Mouse (Mus musculus): ENCODE results near the gene Phactr2. TPM values are rescaled to one million over a fixed set of nuclear protein-coding genes. Genes with fewer than 3 reads are reported as not detected.

Phactr2 gene
- polyA plus RNA-seq, 1 experiment = 6.6 TPM

- Histone ChIP-seq H3K9me3 (replicated peaks; ENCODE audit: control insufficient read depth, insufficient read depth, low read length, poor library complexity, severe bottlenecking) (no peaks in the 10 kb centered on the region), H3K36me3 (ENCODE audit: control insufficient read depth, insufficient read depth, low read length, poor library complexity, severe bottlenecking) (no peaks in the 10 kb centered on the region), H3K4me3 (ENCODE audit: low read depth, low read length) (no peak overlapping the region), H3K9ac (ENCODE audit: low read depth, poor library complexity, severe bottlenecking) (no peak overlapping the region), H3K27me3 (ENCODE audit: control insufficient read depth, insufficient read depth, low read length, poor library complexity, severe bottlenecking) (no peaks in the 10 kb centered on the region), H3K27ac (ENCODE audit: insufficient read depth, low read length) (no peak overlapping the region), H3K4me1 (ENCODE audit: control insufficient read depth, insufficient read depth, low read length) (no peaks in the 10 kb centered on the region)
- no peak for TF ChIP-seq POLR2A (IDR thresholded peaks at IDR 0.05; ENCODE audit: insufficient read depth, low read length)
- no peak for TF ChIP-seq EP300 (IDR thresholded peaks at IDR 0.05; ENCODE audit: insufficient read depth, low read depth, low read length)
- TF ChIP-seq CTCF (IDR thresholded peaks at IDR 0.05; ENCODE audit: low read depth, low read length) = no peak
Measured at GRCm38 (mm10) chr10:13431641-13432540, 42.3 kb downstream of the Phactr2 start.

GRCm38 (mm10) chr10:13429766-13430165 lies 44.4 kb downstream of the Phactr2 start:
- H3K4me1 ChIP-seq (ENCODE audit: control insufficient read depth, insufficient read depth, low read length) = no peaks in the 10 kb centered on the region

GRCm38 (mm10) chr10:13429240-13429639 lies 45.0 kb downstream of the Phactr2 start:
- Histone ChIP-seq H3K27me3 (ENCODE audit: control insufficient read depth, insufficient read depth, low read length, poor library complexity, severe bottlenecking) (no peaks in the 10 kb centered on the region), H3K9ac (ENCODE audit: low read depth, poor library complexity, severe bottlenecking) (no peak overlapping the region), H3K9me3 (replicated peaks; ENCODE audit: control insufficient read depth, insufficient read depth, low read length, poor library complexity, severe bottlenecking) (no peaks in the 10 kb centered on the region), H3K4me1 (ENCODE audit: control insufficient read depth, insufficient read depth, low read length) (no peaks in the 10 kb centered on the region), H3K4me3 (ENCODE audit: low read depth, low read length) (no peak overlapping the region), H3K36me3 (ENCODE audit: control insufficient read depth, insufficient read depth, low read length, poor library complexity, severe bottlenecking) (no peaks in the 10 kb centered on the region), H3K27ac (ENCODE audit: insufficient read depth, low read length) (no peak overlapping the region)
- TF ChIP-seq CTCF (IDR thresholded peaks at IDR 0.05; ENCODE audit: low read depth, low read length) = no peak
- no peak for TF ChIP-seq POLR2A (IDR thresholded peaks at IDR 0.05; ENCODE audit: insufficient read depth, low read length)
- TF ChIP-seq EP300 (IDR thresholded peaks at IDR 0.05; ENCODE audit: insufficient read depth, low read depth, low read length) = no peak

More at GRCm38 (mm10) chr10:13429766-13430165, 44.4 kb downstream of the Phactr2 start:
- Histone ChIP-seq H3K9me3 (replicated peaks; ENCODE audit: control insufficient read depth, insufficient read depth, low read length, poor library complexity, severe bottlenecking) (no peaks in the 10 kb centered on the region), H3K36me3 (ENCODE audit: control insufficient read depth, insufficient read depth, low read length, poor library complexity, severe bottlenecking) (no peaks in the 10 kb centered on the region), H3K9ac (ENCODE audit: low read depth, poor library complexity, severe bottlenecking) (no peak overlapping the region), H3K4me3 (ENCODE audit: low read depth, low read length) (no peak overlapping the region), H3K27me3 (ENCODE audit: control insufficient read depth, insufficient read depth, low read length, poor library complexity, severe bottlenecking) (no peaks in the 10 kb centered on the region), H3K27ac (ENCODE audit: insufficient read depth, low read length) (no peak overlapping the region)
- TF ChIP-seq EP300 (IDR thresholded peaks at IDR 0.05; ENCODE audit: insufficient read depth, low read depth, low read length) (no peak), POLR2A (IDR thresholded peaks at IDR 0.05; ENCODE audit: insufficient read depth, low read length) (no peak), CTCF (IDR thresholded peaks at IDR 0.05; ENCODE audit: low read depth, low read length) (peak; percentile 46)

- Histone ChIP-seq H3K9ac (ENCODE audit: low read depth, poor library complexity, severe bottlenecking) (no peak overlapping the region), H3K27ac (ENCODE audit: insufficient read depth, low read length) (no peak overlapping the region), H3K9me3 (replicated peaks; ENCODE audit: control insufficient read depth, insufficient read depth, low read length, poor library complexity, severe bottlenecking) (no peaks in the 10 kb centered on the region), H3K36me3 (ENCODE audit: control insufficient read depth, insufficient read depth, low read length, poor library complexity, severe bottlenecking) (no peaks in the 10 kb centered on the region), H3K4me1 (ENCODE audit: control insufficient read depth, insufficient read depth, low read length) (no peaks in the 10 kb centered on the region), H3K27me3 (ENCODE audit: control insufficient read depth, insufficient read depth, low read length, poor library complexity, severe bottlenecking) (no peaks in the 10 kb centered on the region), H3K4me3 (ENCODE audit: low read depth, low read length) (no peak overlapping the region)
- TF ChIP-seq CTCF (IDR thresholded peaks at IDR 0.05; ENCODE audit: low read depth, low read length) (no peak), POLR2A (IDR thresholded peaks at IDR 0.05; ENCODE audit: insufficient read depth, low read length) (no peak), EP300 (IDR thresholded peaks at IDR 0.05; ENCODE audit: insufficient read depth, low read depth, low read length) (no peak)
Measured at GRCm38 (mm10) chr10:13428536-13428935, 45.7 kb downstream of the Phactr2 start.

- no peaks in the 10 kb centered on the region for H3K36me3 ChIP-seq (ENCODE audit: control insufficient read depth, insufficient read depth, low read length, poor library complexity, severe bottlenecking)
- no peaks in the 10 kb centered on the region for H3K4me1 ChIP-seq (ENCODE audit: control insufficient read depth, insufficient read depth, low read length)
- no peaks in the 10 kb centered on the region for H3K27me3 ChIP-seq (ENCODE audit: control insufficient read depth, insufficient read depth, low read length, poor library complexity, severe bottlenecking)
- no peak for TF ChIP-seq POLR2A (IDR thresholded peaks at IDR 0.05; ENCODE audit: insufficient read depth, low read length)
- no peak for TF ChIP-seq CTCF (IDR thresholded peaks at IDR 0.05; ENCODE audit: low read depth, low read length)
- TF ChIP-seq EP300 (IDR thresholded peaks at IDR 0.05; ENCODE audit: insufficient read depth, low read depth, low read length) = no peak
- no peak overlapping the region for H3K4me3 ChIP-seq (ENCODE audit: low read depth, low read length)
- no peaks in the 10 kb centered on the region for H3K9me3 ChIP-seq (replicated peaks; ENCODE audit: control insufficient read depth, insufficient read depth, low read length, poor library complexity, severe bottlenecking)
- no peak overlapping the region for H3K9ac ChIP-seq (ENCODE audit: low read depth, poor library complexity, severe bottlenecking)
- no peak overlapping the region for H3K27ac ChIP-seq (ENCODE audit: insufficient read depth, low read length)
Measured at GRCm38 (mm10) chr10:13427599-13427998, 46.6 kb downstream of the Phactr2 start.

GRCm38 (mm10) chr10:13425198-13425597 lies 49.0 kb downstream of the Phactr2 start:
- no peak overlapping the region for H3K27ac ChIP-seq (ENCODE audit: insufficient read depth, low read length)
- TF ChIP-seq CTCF (IDR thresholded peaks at IDR 0.05; ENCODE audit: low read depth, low read length) (no peak), EP300 (IDR thresholded peaks at IDR 0.05; ENCODE audit: insufficient read depth, low read depth, low read length) (no peak), POLR2A (IDR thresholded peaks at IDR 0.05; ENCODE audit: insufficient read depth, low read length) (no peak)

More at GRCm38 (mm10) chr10:13425198-13425597, 49.0 kb downstream of the Phactr2 start:
- Histone ChIP-seq H3K36me3 (ENCODE audit: control insufficient read depth, insufficient read depth, low read length, poor library complexity, severe bottlenecking) (no peaks in the 10 kb centered on the region), H3K9me3 (replicated peaks; ENCODE audit: control insufficient read depth, insufficient read depth, low read length, poor library complexity, severe bottlenecking) (no peaks in the 10 kb centered on the region), H3K4me1 (ENCODE audit: control insufficient read depth, insufficient read depth, low read length) (no peaks in the 10 kb centered on the region), H3K27me3 (ENCODE audit: control insufficient read depth, insufficient read depth, low read length, poor library complexity, severe bottlenecking) (no peaks in the 10 kb centered on the region), H3K9ac (ENCODE audit: low read depth, poor library complexity, severe bottlenecking) (no peak overlapping the region), H3K4me3 (ENCODE audit: low read depth, low read length) (no peak overlapping the region)

Measured in ES-Bruce4 (cell line).